Mouse (Mus musculus): ENCODE results near the gene Tomt.
"Not testable (repeated sequence)": the region's sequence is repeated elsewhere in the genome, so short reads cannot be mapped to it uniquely, and the experiment has no call there.

DNA sequence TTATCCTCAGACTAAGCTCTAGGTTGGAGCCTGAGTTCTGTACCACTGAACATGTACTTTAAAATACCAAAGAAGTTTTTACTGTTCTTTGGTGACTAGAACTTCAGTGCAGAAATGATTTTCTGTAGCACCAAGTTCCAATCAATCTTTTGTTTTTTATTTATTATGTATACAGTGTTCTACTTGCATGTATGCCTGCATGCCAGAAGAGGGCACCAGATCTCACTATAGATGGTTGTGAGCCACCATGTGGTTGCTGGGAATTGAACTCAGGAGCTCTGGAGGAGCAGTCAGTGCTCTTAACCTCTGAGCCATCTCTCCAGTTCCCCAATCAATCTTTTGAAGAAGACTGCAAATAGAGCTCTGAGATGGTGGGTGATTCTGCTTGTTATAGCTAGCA lies 19.7 kb upstream of the Tomt start:
- not testable (repeated sequence) for TF ChIP-seq CTCF (IDR thresholded peaks at IDR 0.05; ENCODE audit: borderline replicate concordance, insufficient read depth, low read depth, low read length); POLR2A (IDR thresholded peaks at IDR 0.05; ENCODE audit: borderline replicate concordance, insufficient read depth, low read length)

Data from cerebellum, adult 2 months (tissue).